Comparison of ENCODE assay signal across 20 mouse cellular contexts in the genomic region with DNA sequence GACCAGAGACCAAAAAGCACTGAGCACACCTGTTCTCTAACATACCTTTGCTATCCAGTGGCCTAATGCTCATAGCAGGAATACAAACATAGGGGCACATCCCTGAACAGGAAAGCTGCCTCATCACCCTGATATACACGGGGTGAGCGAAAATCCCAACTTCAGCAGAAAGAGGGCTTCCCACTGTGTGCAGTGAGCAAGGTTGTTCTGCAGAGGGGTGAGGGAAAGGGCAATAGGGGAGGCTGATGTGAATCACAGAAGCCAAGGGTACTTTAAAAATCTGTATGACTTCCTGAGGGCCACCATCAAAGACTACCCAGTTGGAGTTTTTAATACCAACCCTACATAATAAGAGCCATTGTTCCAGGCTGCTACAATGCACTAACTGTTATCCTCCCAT.
DNase-seq lines count a peak whose midpoint lies in the region; ATAC-seq and TF ChIP-seq lines count a peak whose summit lies in the region.
"Had no signal": no experiment of that assay in that cellular context is flagged by ENCODE, and none has a peak within 500 bp of the region (broad histone marks: within the 10 kb centered on the region; RNA-seq: fewer than 3 reads in every experiment).

No protein-coding gene starts in this region.

- H3K27ac ChIP-seq in lung, embryonic 15.5 days, result peak overlapping the region; percentile 56; the same call in 1 of the 2 replicates
- H3K27ac ChIP-seq in neural tube, embryonic 11.5 days (ENCODE audit: low read depth, low read length), result no peak overlapping the region
- no peak overlapping the region for H3K27ac ChIP-seq in neural tube, embryonic 15.5 days (replicated peaks)
- no peak overlapping the region for H3K27ac ChIP-seq in stomach, postnatal 0 days (replicated peaks)
- H3K27ac ChIP-seq: embryonic facial prominence, embryonic 10.5 days; embryonic facial prominence, embryonic 12.5 days; forebrain, embryonic 13.5 days; forebrain, embryonic 15.5 days had no signal

- no peak for TF ChIP-seq EP300 in stomach, postnatal 0 days (optimal IDR thresholded peaks at IDR 0.05)

- H3K4me1 ChIP-seq in lung, embryonic 15.5 days, result no peaks in the 10 kb centered on the region
- no peaks in the 10 kb centered on the region for H3K4me1 ChIP-seq in neural tube, embryonic 11.5 days (ENCODE audit: control insufficient read depth, insufficient read depth, low read length)
- no peaks in the 10 kb centered on the region for H3K4me1 ChIP-seq in neural tube, embryonic 15.5 days
- H3K4me1 ChIP-seq in stomach, postnatal 0 days (replicated peaks; ENCODE audit: control insufficient read depth, insufficient read depth), result no peaks in the 10 kb centered on the region
- H3K4me1 ChIP-seq: embryonic facial prominence, embryonic 10.5 days; embryonic facial prominence, embryonic 12.5 days; forebrain, embryonic 13.5 days; forebrain, embryonic 15.5 days had no signal

- no peak overlapping the region for H3K4me2 ChIP-seq in lung, embryonic 15.5 days
- no peak overlapping the region for H3K4me2 ChIP-seq in neural tube, embryonic 11.5 days (ENCODE audit: low read depth)
- no peak overlapping the region for H3K4me2 ChIP-seq in neural tube, embryonic 15.5 days
- H3K4me2 ChIP-seq in stomach, postnatal 0 days (replicated peaks; ENCODE audit: low read depth), result no peak overlapping the region
- H3K4me2 ChIP-seq: embryonic facial prominence, embryonic 12.5 days; forebrain, embryonic 13.5 days; forebrain, embryonic 15.5 days had no signal

- ATAC-seq in lung, embryonic 15.5 days (ENCODE audit: borderline replicate concordance, extremely low read depth, low FRiP score, low TSS enrichment), result peak; percentile 67; the same call in 1 of the 2 replicates
- ATAC-seq in neural tube, embryonic 11.5 days (ENCODE audit: insufficient read depth, low FRiP score, low TSS enrichment), result no peak
- ATAC-seq in neural tube, embryonic 15.5 days (ENCODE audit: low FRiP score), result no peak
- peak; percentile 38; the same call in 1 of the 2 replicates for ATAC-seq in stomach, postnatal 0 days (ENCODE audit: low FRiP score, low TSS enrichment)
- ATAC-seq: forebrain, embryonic 13.5 days; forebrain, embryonic 15.5 days; forebrain, postnatal 0 days had no signal

- H3K36me3 ChIP-seq in lung, embryonic 15.5 days, result no peaks in the 10 kb centered on the region
- no peaks in the 10 kb centered on the region for H3K36me3 ChIP-seq in neural tube, embryonic 11.5 days (ENCODE audit: control insufficient read depth, insufficient read depth, low read length)
- no peaks in the 10 kb centered on the region for H3K36me3 ChIP-seq in neural tube, embryonic 15.5 days
- no peaks in the 10 kb centered on the region for H3K36me3 ChIP-seq in stomach, postnatal 0 days (ENCODE audit: control insufficient read depth, insufficient read depth, low read length)
- H3K36me3 ChIP-seq: embryonic facial prominence, embryonic 10.5 days; embryonic facial prominence, embryonic 12.5 days; forebrain, embryonic 15.5 days had no signal

- H3K27me3 ChIP-seq in lung, embryonic 15.5 days, result no peaks in the 10 kb centered on the region
- H3K27me3 ChIP-seq in neural tube, embryonic 11.5 days (ENCODE audit: control insufficient read depth, insufficient read depth, low read length), result no peaks in the 10 kb centered on the region
- no peaks in the 10 kb centered on the region for H3K27me3 ChIP-seq in neural tube, embryonic 15.5 days (replicated peaks)
- H3K27me3 ChIP-seq in stomach, postnatal 0 days (ENCODE audit: control insufficient read depth, insufficient read depth, low read length), result no peaks in the 10 kb centered on the region
- H3K27me3 ChIP-seq: embryonic facial prominence, embryonic 12.5 days; forebrain, embryonic 13.5 days; forebrain, embryonic 15.5 days had no signal

- H3K4me3 ChIP-seq in lung, embryonic 15.5 days, result no peak overlapping the region
- no peak overlapping the region for H3K4me3 ChIP-seq in neural tube, embryonic 11.5 days (ENCODE audit: low read depth, low read length)
- no peak overlapping the region for H3K4me3 ChIP-seq in neural tube, embryonic 15.5 days (replicated peaks)
- H3K4me3 ChIP-seq in stomach, postnatal 0 days (ENCODE audit: low read depth, low read length), result no peak overlapping the region
- H3K4me3 ChIP-seq: embryonic facial prominence, embryonic 10.5 days; embryonic facial prominence, embryonic 12.5 days; forebrain, embryonic 13.5 days; forebrain, embryonic 15.5 days had no signal

- H3K9me3 ChIP-seq in lung, embryonic 15.5 days, result no peaks in the 10 kb centered on the region
- H3K9me3 ChIP-seq in neural tube, embryonic 11.5 days (ENCODE audit: control insufficient read depth, low read length), result no peaks in the 10 kb centered on the region
- no peaks in the 10 kb centered on the region for H3K9me3 ChIP-seq in neural tube, embryonic 15.5 days (replicated peaks)
- no peaks in the 10 kb centered on the region for H3K9me3 ChIP-seq in stomach, postnatal 0 days (ENCODE audit: control insufficient read depth, low read length)
- H3K9me3 ChIP-seq: embryonic facial prominence, embryonic 10.5 days; embryonic facial prominence, embryonic 12.5 days; forebrain, embryonic 13.5 days; forebrain, embryonic 15.5 days had no signal

- TF ChIP-seq CTCF in stomach, postnatal 0 days (IDR thresholded peaks at IDR 0.05; ENCODE audit: low read depth), result no peak

- no peak for DNase-seq in lung, postnatal 25 days (ENCODE audit: low spot score)
- peak; percentile 14 for DNase-seq in neural tube, embryonic 11.5 days (ENCODE audit: low spot score)
- no peak for DNase-seq in stomach, postnatal 0 days (ENCODE audit: low spot score)
- DNase-seq in left cerebral cortex, adult 18-20 months (ENCODE audit: low spot score in 2 of 2), result no peak
- no peak for DNase-seq in adrenal gland, postnatal 14 days
- DNase-seq: adrenal gland, adult 2 months; adrenal gland, postnatal 10 days; adrenal gland, postnatal 36 days; cerebellum, adult 11 months; cerebellum, adult 18-20 months; cerebellum, adult 9-10 months; cerebellum, postnatal 10 days; cerebellum, postnatal 25 days; forebrain, postnatal 0 days had no signal

- H3K9ac ChIP-seq in lung, embryonic 15.5 days, result no peak overlapping the region
- no peak overlapping the region for H3K9ac ChIP-seq in neural tube, embryonic 11.5 days (ENCODE audit: low read length)
- H3K9ac ChIP-seq in neural tube, embryonic 15.5 days (replicated peaks), result no peak overlapping the region
- no peak overlapping the region for H3K9ac ChIP-seq in stomach, postnatal 0 days (ENCODE audit: low read length)
- H3K9ac ChIP-seq: embryonic facial prominence, embryonic 12.5 days; forebrain, embryonic 13.5 days; forebrain, embryonic 15.5 days; forebrain, postnatal 0 days had no signal

- WGBS in lung, embryonic 15.5 days, result 75% methylated on average over 2 of the region's 2 CpGs
- WGBS in neural tube, embryonic 11.5 days, result 32% methylated on average over 2 of the region's 2 CpGs
- WGBS in neural tube, embryonic 15.5 days, result 39% methylated on average over 2 of the region's 2 CpGs
- 67% methylated on average over 2 of the region's 2 CpGs for WGBS in stomach, postnatal 0 days

Comparison
In these comparisons a context has a peak if more than half of its experiments do, and no peak if none do; other contexts are left out.
1. ATAC-seq: peak in lung, embryonic 15.5 days (single experiment) and stomach, postnatal 0 days (single experiment); none in neural tube, embryonic 11.5 days (single experiment) and neural tube, embryonic 15.5 days (single experiment).